Mouse (Mus musculus) lung, adult 2 months (tissue): ENCODE data around the gene Oxct1.

ENCODE experiments used
- CTCF ChIP-seq: fragments of 200-500 bp; IDR thresholded peaks from 2 replicates; pipeline ENCODE4 v1.5.1; 2011; ENCODE audit warnings: mild to moderate bottlenecking, low read length, control low read depth; ENCODE audit not compliant: insufficient read depth
- POLR2A ChIP-seq: fragments of 200-500 bp; IDR thresholded peaks from 2 replicates; pipeline ENCODE4 v1.6.1; 2011; ENCODE audit warnings: low read depth, mild to moderate bottlenecking, control low read depth, low read length, borderline replicate concordance; ENCODE audit errors: extremely low read depth

GRCm38 (mm10) chr15:4020711-4021110 lies 5.5 kb upstream of the Oxct1 start:
- TF ChIP-seq POLR2A (no peak), CTCF (no peak)
